In genomic region chr6:56322799-56323198, GRCm38 (mm10) we compare ENCODE assay signal across 11 mouse cellular contexts.
DNase-seq lines count a peak whose midpoint lies in the region; ATAC-seq lines count a peak whose summit lies in the region.
"Had no signal": no experiment of that assay in that cellular context is flagged by ENCODE, and none has a peak within 500 bp of the region (broad histone marks: within the 10 kb centered on the region; RNA-seq: fewer than 3 reads in every experiment).

No protein-coding gene starts in this region.

- H3K9me3 ChIP-seq in embryonic facial prominence, embryonic 10.5 days = no peaks in the 10 kb centered on the region
- no peaks in the 10 kb centered on the region for H3K9me3 ChIP-seq in heart, embryonic 14.5 days (ENCODE audit: control insufficient read depth, low read length)

- H3K9ac ChIP-seq in heart, embryonic 14.5 days (ENCODE audit: low read length) = no peak overlapping the region

- H3K4me2 ChIP-seq in heart, embryonic 14.5 days (ENCODE audit: low read length) = peak overlapping the region; percentile 16; the same call in 1 of the 2 replicates

- peak; percentile 95 for DNase-seq in heart, adult 11 months
- no peak for DNase-seq in heart, postnatal 25 days (ENCODE audit: low spot score)
- DNase-seq in 3T3-L1 (ENCODE audit: low read depth, low spot score) (peak; percentile 5), adipocyte (ENCODE audit: low spot score) (no peak)
- DNase-seq in embryonic facial prominence, embryonic 10.5 days (ENCODE audit: low spot score) = peak; percentile 36
- no peak for DNase-seq in urinary bladder, postnatal 36 days (ENCODE audit: low spot score in 2 of 2)
- no peak for DNase-seq in right cerebral cortex, adult 18-20 months
- DNase-seq: lung, postnatal 36 days; thymus, adult 18-20 months had no signal

- no peak overlapping the region for H3K4me3 ChIP-seq in embryonic facial prominence, embryonic 10.5 days
- no peak overlapping the region for H3K4me3 ChIP-seq in heart, embryonic 14.5 days (ENCODE audit: control insufficient read depth in 1 of 2, insufficient read depth in 1 of 2, low read depth in 1 of 2, low read length in 2 of 2)

- peaks cover 7% of the 10 kb centered on the region for H3K4me1 ChIP-seq in embryonic facial prominence, embryonic 10.5 days
- H3K4me1 ChIP-seq in heart, embryonic 14.5 days (ENCODE audit: control insufficient read depth in 2 of 2, insufficient read depth in 2 of 2, low read length in 2 of 2) = peaks cover 0 to 10% of the 10 kb centered on the region in 2 experiments; a peak in 2 of 4 replicates

- ATAC-seq in heart, embryonic 14.5 days (ENCODE audit: insufficient number of reproducible peaks, insufficient read depth, low FRiP score, low read depth) = 0 out of 2 replicates have a peak, but pooled peaks have one; percentile 39
- ATAC-seq: inflammation-experienced regulatory T-cells, adult 6 months had no signal

- no peaks in the 10 kb centered on the region for H3K36me3 ChIP-seq in embryonic facial prominence, embryonic 10.5 days (replicated peaks)
- no peaks in the 10 kb centered on the region for H3K36me3 ChIP-seq in heart, embryonic 14.5 days (ENCODE audit: control insufficient read depth, insufficient read depth, low read length)

- no peaks in the 10 kb centered on the region for H3K27me3 ChIP-seq in embryonic facial prominence, embryonic 10.5 days (replicated peaks; ENCODE audit: low read depth, poor library complexity, severe bottlenecking)
- no peaks in the 10 kb centered on the region for H3K27me3 ChIP-seq in heart, embryonic 14.5 days (ENCODE audit: control insufficient read depth, insufficient read depth, low read length)

- H3K27ac ChIP-seq in embryonic facial prominence, embryonic 10.5 days (replicated peaks) = peak overlapping the region; percentile 21; the same call in 1 of the 2 replicates
- H3K27ac ChIP-seq in heart, embryonic 14.5 days (replicated peaks in 1 of 2; ENCODE audit: control insufficient read depth in 1 of 2, insufficient read depth in 1 of 2, low read depth in 2 of 2, low read length in 2 of 2) = peak overlapping the region in 1 of 2 experiments; percentile 9; a peak in 1 of 4 replicates

- intact Hi-C loops in heart, postnatal 25 days (cut with DNase I) = no loop called here

- WGBS in embryonic facial prominence, embryonic 10.5 days = 4% methylated on average over 3 of the region's 3 CpGs
- 8% methylated on average over 3 of the region's 3 CpGs for WGBS in heart, embryonic 14.5 days

Comparison
In these comparisons a context has a peak if more than half of its experiments do, and no peak if none do; other contexts are left out.
1. DNase-seq: peak in heart, adult 11 months (single experiment), 3T3-L1 (single experiment) and embryonic facial prominence, embryonic 10.5 days (single experiment); none in heart, postnatal 25 days (single experiment), urinary bladder, postnatal 36 days (0 of 2), right cerebral cortex, adult 18-20 months (single experiment) and adipocyte (single experiment).